Mouse (Mus musculus) left cerebral cortex, adult 11 months (tissue): ENCODE data around the gene Tbc1d10b.

Experiments
- DNase-seq: peaks from one replicate; pipeline ENCODE4 v3.0.0; 2022; ENCODE audit warnings: low spot score

Tbc1d10b gene

GRCm38 (mm10) chr7:127162546-127162945, 45.7 kb downstream of the Tbc1d10b start:
- no peak for DNase-seq

GRCm38 (mm10) chr7:127157548-127157947, 50.7 kb downstream of the Tbc1d10b start:
- DNase-seq, result no peak

DNA sequence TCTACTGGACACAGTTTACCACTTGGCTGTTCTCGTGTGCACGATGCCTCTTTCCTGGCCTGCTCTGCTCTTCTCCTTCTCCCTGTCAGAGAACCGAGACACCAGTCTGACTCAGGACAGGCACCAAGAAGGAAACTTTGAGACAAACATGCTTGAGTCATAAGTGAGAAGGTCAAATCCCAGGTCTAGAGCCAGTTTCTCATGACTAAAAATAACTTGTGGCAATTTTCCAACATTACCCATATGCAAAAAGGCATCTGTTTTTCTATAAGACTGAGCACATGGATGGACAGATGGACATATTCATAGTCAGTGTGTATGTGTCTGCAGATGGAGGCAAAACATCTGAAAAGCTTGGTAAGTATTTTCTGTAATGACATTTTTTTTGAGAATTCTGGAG, 54.8 kb downstream of the Tbc1d10b start:
- no peak for DNase-seq

GRCm38 (mm10) chr7:127152464-127152863, 55.8 kb downstream of the Tbc1d10b start:
- DNase-seq, result no peak

GRCm38 (mm10) chr7:127147901-127148300, 60.4 kb downstream of the Tbc1d10b start:
- no peak for DNase-seq
